Mouse (Mus musculus): ENCODE data around the gene Ttc22. TPM values are rescaled to one million over a fixed set of nuclear protein-coding genes. Genes with fewer than 3 reads are reported as not detected.

Gene Ttc22
- polyA plus RNA-seq, 1 experiment from 2014 or later = 26.9 TPM

DNA sequence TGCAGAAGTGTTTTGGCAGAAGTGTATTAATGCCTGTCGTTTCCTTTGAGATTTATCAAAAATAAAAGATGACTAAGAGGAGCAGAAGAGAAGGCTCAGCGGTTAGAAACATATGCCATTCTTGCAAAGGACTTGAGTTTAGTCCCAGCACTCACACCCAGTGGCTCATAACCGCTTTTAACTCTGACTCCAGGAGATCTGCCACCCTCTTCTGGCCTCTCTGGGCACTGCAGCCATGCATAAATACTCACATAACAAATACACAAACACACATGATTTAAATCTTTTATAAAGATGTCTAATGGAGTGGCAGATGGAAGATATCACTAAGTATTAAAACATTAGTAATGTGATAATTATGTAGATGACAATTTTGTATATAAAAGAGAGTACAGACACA, 26.0 kb upstream of the Ttc22 start:
- Histone ChIP-seq H3K4me1 (replicated peaks; ENCODE audit: control insufficient read depth, insufficient read depth) (no peaks in the 10 kb centered on the region), H3K27me3 (ENCODE audit: control insufficient read depth, insufficient read depth, low read length) (no peaks in the 10 kb centered on the region), H3K36me3 (ENCODE audit: control insufficient read depth, insufficient read depth, low read length) (no peaks in the 10 kb centered on the region), H3K4me3 (ENCODE audit: low read depth, low read length) (no peak overlapping the region), H3K9ac (ENCODE audit: low read length) (no peak overlapping the region), H3K4me2 (replicated peaks; ENCODE audit: low read depth) (no peak overlapping the region), H3K9me3 (ENCODE audit: control insufficient read depth, low read length) (no peaks in the 10 kb centered on the region), H3K27ac (replicated peaks) (no peak overlapping the region)
- WGBS = 69% methylated on average over 3 of the region's 3 CpGs
- TF ChIP-seq EP300 (optimal IDR thresholded peaks at IDR 0.05) = no peak
- TF ChIP-seq CTCF (IDR thresholded peaks at IDR 0.05; ENCODE audit: low read depth) = peak; percentile 49
- no peak for ATAC-seq (ENCODE audit: low FRiP score, low TSS enrichment)
- DNase-seq (ENCODE audit: low spot score) = no peak

DNA sequence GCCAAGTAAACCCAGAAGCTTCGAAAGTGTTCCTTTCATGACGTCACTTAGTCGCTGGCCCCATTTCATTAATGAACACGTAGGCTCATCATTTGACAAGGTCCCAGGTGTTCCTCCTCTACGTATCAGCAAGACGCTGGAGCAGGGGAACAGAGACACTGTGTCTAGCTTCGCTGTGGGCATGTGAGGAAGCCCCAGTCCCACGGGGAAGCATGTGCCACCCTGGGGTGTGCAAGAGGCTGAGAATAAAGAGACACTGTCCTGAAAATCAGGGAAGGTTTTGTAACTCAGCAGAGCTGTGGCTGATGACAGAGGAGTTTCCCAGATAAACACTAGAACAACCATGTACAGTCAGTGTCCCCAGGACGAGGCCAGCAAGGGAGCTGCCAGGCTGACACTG, 25.2 kb upstream of the Ttc22 start:
- no peak overlapping the region for H3K27ac ChIP-seq (replicated peaks)
- H3K4me2 ChIP-seq (replicated peaks; ENCODE audit: low read depth) = no peak overlapping the region
- DNase-seq (ENCODE audit: low spot score) (no peak), ATAC-seq (ENCODE audit: low FRiP score, low TSS enrichment) (no peak)
- H3K4me1 ChIP-seq (replicated peaks; ENCODE audit: control insufficient read depth, insufficient read depth) = no peaks in the 10 kb centered on the region
- H3K27me3 ChIP-seq (ENCODE audit: control insufficient read depth, insufficient read depth, low read length) = no peaks in the 10 kb centered on the region
- 79% methylated on average over 9 of the region's 9 CpGs for WGBS
- TF ChIP-seq CTCF (IDR thresholded peaks at IDR 0.05; ENCODE audit: low read depth) (no peak), EP300 (optimal IDR thresholded peaks at IDR 0.05) (no peak)
- no peaks in the 10 kb centered on the region for H3K36me3 ChIP-seq (ENCODE audit: control insufficient read depth, insufficient read depth, low read length)
- no peaks in the 10 kb centered on the region for H3K9me3 ChIP-seq (ENCODE audit: control insufficient read depth, low read length)
- no peak overlapping the region for H3K4me3 ChIP-seq (ENCODE audit: low read depth, low read length)
- no peak overlapping the region for H3K9ac ChIP-seq (ENCODE audit: low read length)

DNA sequence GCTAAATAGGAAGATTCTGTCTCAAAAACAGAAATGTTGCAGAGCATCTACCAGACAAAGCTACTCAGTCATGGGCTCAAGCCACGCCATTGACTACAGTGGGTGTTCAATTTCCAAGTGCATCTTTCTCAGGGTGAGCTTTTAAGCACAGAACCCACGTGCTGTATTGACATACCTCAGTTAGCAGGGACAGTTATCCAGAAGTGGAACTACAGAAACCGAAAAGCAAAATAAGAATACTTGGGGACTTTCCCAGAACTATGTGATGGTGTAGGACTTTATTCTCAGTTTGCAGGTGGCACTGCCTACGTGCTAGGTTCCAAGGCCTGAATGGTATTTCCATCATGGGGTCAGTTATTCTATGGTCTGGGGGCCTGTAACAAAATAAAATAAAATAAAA, 24.5 kb upstream of the Ttc22 start:
- TF ChIP-seq EP300 (optimal IDR thresholded peaks at IDR 0.05) (no peak), CTCF (IDR thresholded peaks at IDR 0.05; ENCODE audit: low read depth) (no peak)
- no peaks in the 10 kb centered on the region for H3K9me3 ChIP-seq (ENCODE audit: control insufficient read depth, low read length)
- H3K4me1 ChIP-seq (replicated peaks; ENCODE audit: control insufficient read depth, insufficient read depth) = no peaks in the 10 kb centered on the region
- no peak overlapping the region for H3K9ac ChIP-seq (ENCODE audit: low read length)
- DNase-seq (ENCODE audit: low spot score) = no peak
- no peak overlapping the region for H3K27ac ChIP-seq (replicated peaks)
- no peak overlapping the region for H3K4me2 ChIP-seq (replicated peaks; ENCODE audit: low read depth)
- H3K27me3 ChIP-seq (ENCODE audit: control insufficient read depth, insufficient read depth, low read length) = no peaks in the 10 kb centered on the region
- no peak overlapping the region for H3K4me3 ChIP-seq (ENCODE audit: low read depth, low read length)
- H3K36me3 ChIP-seq (ENCODE audit: control insufficient read depth, insufficient read depth, low read length) = no peaks in the 10 kb centered on the region
- 78% methylated on average over 4 of the region's 4 CpGs for WGBS
- no peak for ATAC-seq (ENCODE audit: low FRiP score, low TSS enrichment)

DNA sequence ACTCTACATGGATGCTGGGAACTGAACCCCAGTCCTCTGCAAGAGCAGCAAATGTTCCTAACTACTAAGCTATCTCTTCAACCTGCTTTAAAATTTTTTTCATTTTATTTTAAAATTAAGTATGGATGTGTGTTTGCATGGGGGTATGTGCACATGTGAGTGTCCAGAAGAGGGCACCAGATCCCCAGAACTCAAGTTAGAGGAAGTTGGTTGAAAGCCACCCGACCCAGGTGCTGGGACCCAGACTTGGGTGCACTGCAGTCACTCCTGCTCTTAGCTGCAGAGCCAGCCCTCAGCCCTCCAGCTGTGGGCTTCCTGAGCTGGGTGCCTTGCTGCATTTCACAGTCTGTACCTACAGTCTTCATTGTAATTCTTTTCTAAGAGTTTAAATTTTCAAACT, 22.8 kb upstream of the Ttc22 start:
- no peaks in the 10 kb centered on the region for H3K4me1 ChIP-seq (replicated peaks; ENCODE audit: control insufficient read depth, insufficient read depth)
- no peak overlapping the region for H3K27ac ChIP-seq (replicated peaks)
- no peak for ATAC-seq (ENCODE audit: low FRiP score, low TSS enrichment)
- no peak overlapping the region for H3K4me2 ChIP-seq (replicated peaks; ENCODE audit: low read depth)
- no peak overlapping the region for H3K4me3 ChIP-seq (ENCODE audit: low read depth, low read length)
- no peaks in the 10 kb centered on the region for H3K27me3 ChIP-seq (ENCODE audit: control insufficient read depth, insufficient read depth, low read length)
- TF ChIP-seq EP300 (optimal IDR thresholded peaks at IDR 0.05) (no peak), CTCF (IDR thresholded peaks at IDR 0.05; ENCODE audit: low read depth) (0 out of 2 replicates have a peak, but pooled peaks have one; percentile 14)
- no peaks in the 10 kb centered on the region for H3K36me3 ChIP-seq (ENCODE audit: control insufficient read depth, insufficient read depth, low read length)
- no peaks in the 10 kb centered on the region for H3K9me3 ChIP-seq (ENCODE audit: control insufficient read depth, low read length)
- DNase-seq (ENCODE audit: low spot score) = no peak
- H3K9ac ChIP-seq (ENCODE audit: low read length) = no peak overlapping the region
- 40% methylated on average over 1 of the region's 1 CpGs for WGBS

DNA sequence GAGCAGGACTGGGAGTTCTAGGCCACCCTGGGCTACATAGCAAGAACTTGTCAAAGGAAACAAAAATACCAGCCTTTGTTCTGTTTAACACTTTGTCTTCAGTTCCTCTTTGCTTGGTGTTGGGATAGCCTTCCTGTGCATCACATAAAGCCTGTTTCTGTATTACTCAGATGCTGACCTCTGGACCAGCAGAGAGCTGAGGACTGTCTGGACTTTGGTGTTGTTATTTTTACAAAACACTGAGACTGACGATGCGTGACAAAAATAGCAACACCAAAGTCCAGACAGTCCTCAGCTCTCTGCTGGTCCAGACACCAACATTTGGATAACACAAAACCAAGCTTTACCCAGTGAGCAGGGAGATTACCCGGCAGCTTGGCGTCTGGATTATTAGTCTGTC, 21.5 kb upstream of the Ttc22 start:
- TF ChIP-seq CTCF (IDR thresholded peaks at IDR 0.05; ENCODE audit: low read depth) (no peak), EP300 (optimal IDR thresholded peaks at IDR 0.05) (no peak)
- 60% methylated on average over 4 of the region's 4 CpGs for WGBS
- no peak overlapping the region for H3K4me2 ChIP-seq (replicated peaks; ENCODE audit: low read depth)
- no peak for ATAC-seq (ENCODE audit: low FRiP score, low TSS enrichment)
- H3K27ac ChIP-seq (replicated peaks) = no peak overlapping the region
- H3K27me3 ChIP-seq (ENCODE audit: control insufficient read depth, insufficient read depth, low read length) = no peaks in the 10 kb centered on the region
- no peak overlapping the region for H3K9ac ChIP-seq (ENCODE audit: low read length)
- DNase-seq (ENCODE audit: low spot score) = no peak
- no peaks in the 10 kb centered on the region for H3K36me3 ChIP-seq (ENCODE audit: control insufficient read depth, insufficient read depth, low read length)
- H3K9me3 ChIP-seq (ENCODE audit: control insufficient read depth, low read length) = no peaks in the 10 kb centered on the region
- no peaks in the 10 kb centered on the region for H3K4me1 ChIP-seq (replicated peaks; ENCODE audit: control insufficient read depth, insufficient read depth)
- H3K4me3 ChIP-seq (ENCODE audit: low read depth, low read length) = no peak overlapping the region

DNA sequence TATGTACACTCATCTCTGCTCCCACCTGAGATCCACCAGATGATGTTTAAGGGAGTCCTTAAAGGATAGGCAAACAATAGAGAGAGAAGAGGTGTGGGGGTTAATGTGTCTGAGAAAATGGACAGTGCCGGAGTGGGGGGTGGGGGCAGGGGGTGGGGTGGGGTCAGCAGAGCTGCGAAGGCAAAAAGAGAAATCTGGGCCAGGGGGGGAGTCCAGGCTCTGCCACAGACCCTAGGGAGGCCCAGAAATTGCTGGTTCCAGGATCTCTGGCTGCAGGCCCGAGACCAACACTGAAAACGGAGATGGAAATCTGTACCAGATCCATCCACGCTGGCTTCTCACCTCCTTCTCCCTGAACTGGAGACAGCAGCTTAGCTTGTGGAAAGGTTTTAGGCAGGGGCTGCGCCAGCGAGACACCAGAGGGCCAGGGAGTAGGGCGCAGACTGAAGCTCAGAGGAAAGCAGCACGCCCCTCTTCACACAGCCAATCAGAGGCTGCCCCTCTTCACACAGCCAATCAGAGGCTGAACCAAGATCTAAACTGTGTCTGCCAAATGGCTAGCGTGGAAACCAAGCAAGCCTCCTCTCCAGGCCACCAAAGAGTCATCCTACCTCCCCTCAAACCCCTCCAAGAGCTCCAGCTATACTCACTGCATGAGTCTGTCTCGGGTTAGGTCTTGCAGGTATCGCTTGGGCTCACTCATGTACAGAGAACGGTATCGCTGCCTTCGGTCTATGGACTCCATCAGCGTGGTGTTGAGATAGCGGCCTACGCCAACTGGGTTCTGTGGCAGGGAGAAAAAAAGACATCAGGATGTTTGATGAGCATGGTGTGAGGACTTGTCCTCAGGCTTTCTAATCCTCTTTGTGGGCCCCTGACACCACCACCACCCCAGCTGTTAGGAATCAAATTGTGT, 15.3 kb upstream of the Ttc22 start:
- H3K4me1 ChIP-seq (replicated peaks; ENCODE audit: control insufficient read depth, insufficient read depth) = no peaks in the 10 kb centered on the region
- peak; percentile 75 for ATAC-seq (ENCODE audit: low FRiP score, low TSS enrichment)
- H3K4me3 ChIP-seq (ENCODE audit: low read depth, low read length) = no peak overlapping the region
- no peaks in the 10 kb centered on the region for H3K27me3 ChIP-seq (ENCODE audit: control insufficient read depth, insufficient read depth, low read length)
- TF ChIP-seq CTCF (IDR thresholded peaks at IDR 0.05; ENCODE audit: low read depth) = no peak
- no peak for TF ChIP-seq EP300 (optimal IDR thresholded peaks at IDR 0.05)
- H3K9ac ChIP-seq (ENCODE audit: low read length) = no peak overlapping the region
- no peak for DNase-seq (ENCODE audit: low spot score)
- H3K9me3 ChIP-seq (ENCODE audit: control insufficient read depth, low read length) = no peaks in the 10 kb centered on the region
- WGBS = 38% methylated on average over 18 of the region's 18 CpGs
- H3K27ac ChIP-seq (replicated peaks) = no peak overlapping the region
- H3K36me3 ChIP-seq (ENCODE audit: control insufficient read depth, insufficient read depth, low read length) = no peaks in the 10 kb centered on the region
- peak overlapping the region; percentile 20; the same call in 1 of the 2 replicates for H3K4me2 ChIP-seq (replicated peaks; ENCODE audit: low read depth)

All from stomach, postnatal 0 days (tissue).